Mouse (Mus musculus) midbrain, embryonic 15.5 days (tissue): Measurements from ENCODE around the gene Tspan9. TPM values are rescaled to one million over a fixed set of nuclear protein-coding genes. Genes with fewer than 3 reads are reported as not detected.

Experiments used
- ATAC-seq: fragments of 200-750 bp; cut with Nextera tagmentation; replicated peaks from 2 replicates; pipeline ENCODE4 v1.8.0; 2017; ENCODE audit warnings: moderate TSS enrichment
- H3K27ac ChIP-seq: fragments of 300-500 bp; sonication (generic); 2 replicates; pipeline ENCODE4 v1.5.1; 2015; ENCODE audit warnings: mild to moderate bottlenecking, inconsistent platforms
- H3K27me3 ChIP-seq: fragments of 300-500 bp; sonication (generic); replicated peaks from 2 replicates; pipeline ENCODE4 v1.6.1; 2015; ENCODE audit warnings: inconsistent platforms
- H3K36me3 ChIP-seq: fragments of 300-500 bp; sonication (generic); replicated peaks from 2 replicates; pipeline ENCODE4 v1.6.1; 2015; ENCODE audit warnings: inconsistent platforms
- H3K4me1 ChIP-seq: fragments of 300-500 bp; sonication (generic); 2 replicates; pipeline ENCODE4 v1.6.1; 2015; ENCODE audit warnings: inconsistent platforms
- H3K4me2 ChIP-seq: fragments of 300-500 bp; sonication (generic); 2 replicates; pipeline ENCODE4 v1.6.1; 2015; ENCODE audit warnings: inconsistent platforms, mild to moderate bottlenecking, moderate library complexity
- H3K4me3 ChIP-seq: fragments of 300-500 bp; sonication (generic); 2 replicates; pipeline ENCODE4 v1.5.1; 2015; ENCODE audit warnings: mild to moderate bottlenecking, inconsistent platforms
- H3K9ac ChIP-seq: fragments of 300-500 bp; sonication (generic); 2 replicates; pipeline ENCODE4 v1.6.1; 2015; ENCODE audit warnings: mild to moderate bottlenecking, inconsistent platforms
- H3K9me3 ChIP-seq: fragments of 300-500 bp; sonication (generic); 2 replicates; pipeline ENCODE4 v1.6.1; 2016; ENCODE audit warnings: inconsistent platforms
- WGBS: fragments of 180-500 bp; shearing (Covaris S2); methylation state at CpG from one replicate; pipeline ENCODE4 v1.1.7; 2015; ENCODE audit warnings: mixed read lengths; 5-methylcytosine and 5-hydroxymethylcytosine counted together
- polyA plus RNA-seq: library from polyadenylated mRNA; unstranded; fragments of >200 nt; fragmentation: Nextera tagmentation; extraction: Ambion mirVana; gene quantifications from 2 replicates; pipeline ENCODE4 v1.2.1, GENCODE M21; 2015

Tspan9 gene
- polyA plus RNA-seq, 1 experiment from 2014 or later = 33.9 TPM

GRCm38 (mm10) chr6:128112605-128113004 lies 30.8 kb downstream of the Tspan9 start:
- no peak overlapping the region for H3K9ac ChIP-seq
- no peaks in the 10 kb centered on the region for H3K9me3 ChIP-seq
- no peak overlapping the region for H3K4me3 ChIP-seq
- H3K4me2 ChIP-seq = no peak overlapping the region
- H3K4me1 ChIP-seq = peaks cover 23% of the 10 kb centered on the region
- no peaks in the 10 kb centered on the region for H3K27me3 ChIP-seq
- 12% methylated on average over 2 of the region's 3 CpGs for WGBS
- no peak for ATAC-seq
- H3K27ac ChIP-seq = no peak overlapping the region
- H3K36me3 ChIP-seq = no peaks in the 10 kb centered on the region

- no peaks in the 10 kb centered on the region for H3K9me3 ChIP-seq
- H3K9ac ChIP-seq = no peak overlapping the region
- H3K4me2 ChIP-seq = no peak overlapping the region
- no peak for ATAC-seq
- H3K4me3 ChIP-seq = no peak overlapping the region
- H3K4me1 ChIP-seq = peaks cover 21% of the 10 kb centered on the region
- no peaks in the 10 kb centered on the region for H3K36me3 ChIP-seq
- 52% methylated on average over 7 of the region's 7 CpGs for WGBS
- no peak overlapping the region for H3K27ac ChIP-seq
- no peaks in the 10 kb centered on the region for H3K27me3 ChIP-seq
These were observed 31.6 kb downstream of the Tspan9 start for GRCm38 (mm10) chr6:128111784-128112183.

- no peaks in the 10 kb centered on the region for H3K9me3 ChIP-seq
- no peak overlapping the region for H3K4me3 ChIP-seq
- H3K36me3 ChIP-seq = no peaks in the 10 kb centered on the region
- no peak overlapping the region for H3K9ac ChIP-seq
- ATAC-seq = no peak
- H3K27ac ChIP-seq = no peak overlapping the region
- H3K27me3 ChIP-seq = no peaks in the 10 kb centered on the region
- no peak overlapping the region for H3K4me2 ChIP-seq
- 89% methylated on average over 7 of the region's 7 CpGs for WGBS
- peaks cover 27% of the 10 kb centered on the region for H3K4me1 ChIP-seq
These were observed 34.9 kb downstream of the Tspan9 start for GRCm38 (mm10) chr6:128108324-128109035.

GRCm38 (mm10) chr6:128107698-128108097 lies 35.7 kb downstream of the Tspan9 start:
- WGBS = 70% methylated on average over 8 of the region's 8 CpGs
- no peak for ATAC-seq
- no peak overlapping the region for H3K4me2 ChIP-seq
- no peaks in the 10 kb centered on the region for H3K9me3 ChIP-seq
- no peak overlapping the region for H3K4me3 ChIP-seq
- H3K27ac ChIP-seq = no peak overlapping the region
- no peak overlapping the region for H3K9ac ChIP-seq
- no peaks in the 10 kb centered on the region for H3K27me3 ChIP-seq
- peaks cover 25% of the 10 kb centered on the region for H3K4me1 ChIP-seq
- H3K36me3 ChIP-seq = no peaks in the 10 kb centered on the region

- Histone ChIP-seq H3K9me3 (no peaks in the 10 kb centered on the region), H3K4me3 (no peak overlapping the region), H3K4me2 (no peak overlapping the region), H3K4me1 (peaks cover 19% of the 10 kb centered on the region), H3K9ac (no peak overlapping the region), H3K36me3 (no peaks in the 10 kb centered on the region), H3K27me3 (no peaks in the 10 kb centered on the region), H3K27ac (no peak overlapping the region)
- ATAC-seq = no peak
- 81% methylated on average over 3 of the region's 3 CpGs for WGBS
These were observed 37.2 kb downstream of the Tspan9 start for GRCm38 (mm10) chr6:128106154-128106553.

- H3K36me3 ChIP-seq = no peaks in the 10 kb centered on the region
- no peaks in the 10 kb centered on the region for H3K27me3 ChIP-seq
- H3K9me3 ChIP-seq = no peaks in the 10 kb centered on the region
- no peak overlapping the region for H3K4me3 ChIP-seq
- no peak overlapping the region for H3K9ac ChIP-seq
- WGBS = 76% methylated on average over 7 of the region's 7 CpGs
- H3K27ac ChIP-seq = no peak overlapping the region
- H3K4me2 ChIP-seq = no peak overlapping the region
- peaks cover 19% of the 10 kb centered on the region for H3K4me1 ChIP-seq
- no peak for ATAC-seq
These were observed 38.6 kb downstream of the Tspan9 start for GRCm38 (mm10) chr6:128104712-128105324.

GRCm38 (mm10) chr6:128103874-128104273 lies 39.5 kb downstream of the Tspan9 start:
- Histone ChIP-seq H3K9me3 (no peaks in the 10 kb centered on the region), H3K4me1 (peaks cover 27% of the 10 kb centered on the region), H3K9ac (no peak overlapping the region), H3K36me3 (no peaks in the 10 kb centered on the region), H3K4me2 (no peak overlapping the region), H3K27me3 (no peaks in the 10 kb centered on the region), H3K27ac (no peak overlapping the region), H3K4me3 (no peak overlapping the region)
- no peak for ATAC-seq
- WGBS = 83% methylated on average over 5 of the region's 5 CpGs

GRCm38 (mm10) chr6:128102296-128102999 lies 40.9 kb downstream of the Tspan9 start:
- H3K27me3 ChIP-seq = no peaks in the 10 kb centered on the region
- no peaks in the 10 kb centered on the region for H3K36me3 ChIP-seq
- WGBS = 40% methylated on average over 6 of the region's 6 CpGs
- H3K9ac ChIP-seq = no peak overlapping the region
- no peaks in the 10 kb centered on the region for H3K9me3 ChIP-seq
- ATAC-seq = peak; percentile 62
- peaks cover 27% of the 10 kb centered on the region for H3K4me1 ChIP-seq
- no peak overlapping the region for H3K27ac ChIP-seq
- no peak overlapping the region for H3K4me2 ChIP-seq
- H3K4me3 ChIP-seq = no peak overlapping the region

- no peak for ATAC-seq
These were observed 43.5 kb downstream of the Tspan9 start for GRCm38 (mm10) chr6:128099871-128100270.

GRCm38 (mm10) chr6:128099190-128099589 lies 44.2 kb downstream of the Tspan9 start:
- ATAC-seq = no peak

More at GRCm38 (mm10) chr6:128099871-128100270, 43.5 kb downstream of the Tspan9 start:
- peaks cover 18% of the 10 kb centered on the region for H3K4me1 ChIP-seq
- no peaks in the 10 kb centered on the region for H3K36me3 ChIP-seq
- H3K4me2 ChIP-seq = no peak overlapping the region
- peak overlapping the region; percentile 8; the same call in 1 of the 2 replicates for H3K27ac ChIP-seq
- WGBS = 82% methylated on average over 5 of the region's 5 CpGs
- H3K27me3 ChIP-seq = no peaks in the 10 kb centered on the region
- H3K9me3 ChIP-seq = no peaks in the 10 kb centered on the region
- no peak overlapping the region for H3K9ac ChIP-seq
- H3K4me3 ChIP-seq = no peak overlapping the region

GRCm38 (mm10) chr6:128096521-128096920 lies 46.9 kb downstream of the Tspan9 start:
- no peaks in the 10 kb centered on the region for H3K36me3 ChIP-seq
- 87% methylated on average over 7 of the region's 7 CpGs for WGBS
- H3K9me3 ChIP-seq = no peaks in the 10 kb centered on the region
- no peaks in the 10 kb centered on the region for H3K27me3 ChIP-seq
- no peak overlapping the region for H3K4me3 ChIP-seq
- H3K4me2 ChIP-seq = no peak overlapping the region
- no peak for ATAC-seq
- H3K4me1 ChIP-seq = 0 out of 2 replicates have a peak, but pooled peaks cover 7% of the 10 kb centered on the region
- H3K27ac ChIP-seq = no peak overlapping the region
- no peak overlapping the region for H3K9ac ChIP-seq

More at GRCm38 (mm10) chr6:128099190-128099589, 44.2 kb downstream of the Tspan9 start:
- no peaks in the 10 kb centered on the region for H3K9me3 ChIP-seq
- WGBS = 67% methylated on average over 9 of the region's 9 CpGs
- no peaks in the 10 kb centered on the region for H3K27me3 ChIP-seq
- no peaks in the 10 kb centered on the region for H3K36me3 ChIP-seq
- H3K4me3 ChIP-seq = no peak overlapping the region
- peak overlapping the region; percentile 8; the same call in 1 of the 2 replicates for H3K27ac ChIP-seq
- peaks cover 18% of the 10 kb centered on the region for H3K4me1 ChIP-seq
- no peak overlapping the region for H3K9ac ChIP-seq
- H3K4me2 ChIP-seq = no peak overlapping the region

- 72% methylated on average over 8 of the region's 8 CpGs for WGBS
- no peak overlapping the region for H3K4me3 ChIP-seq
- H3K27ac ChIP-seq = no peak overlapping the region
These were observed 47.5 kb downstream of the Tspan9 start for GRCm38 (mm10) chr6:128095906-128096305.

More at GRCm38 (mm10) chr6:128095906-128096305, 47.5 kb downstream of the Tspan9 start:
- H3K9ac ChIP-seq = no peak overlapping the region
- H3K9me3 ChIP-seq = no peaks in the 10 kb centered on the region
- no peaks in the 10 kb centered on the region for H3K36me3 ChIP-seq
- no peak for ATAC-seq
- no peak overlapping the region for H3K4me2 ChIP-seq
- peaks cover 12% of the 10 kb centered on the region; the same call in 1 of the 2 replicates for H3K4me1 ChIP-seq
- H3K27me3 ChIP-seq = no peaks in the 10 kb centered on the region
